Mouse (Mus musculus) ES-Bruce4 (cell line): ENCODE measurements around the gene Nat8.

Experiments used
- CTCF ChIP-seq: IDR thresholded peaks from one replicate; pipeline ENCODE4 v1.8.1; 2011; ENCODE audit warnings: low read depth, low read length
- EP300 ChIP-seq: IDR thresholded peaks from 2 replicates; pipeline ENCODE4 v1.6.1; 2011; ENCODE audit warnings: low read depth, low read length; ENCODE audit not compliant: insufficient read depth
- POLR2A ChIP-seq: IDR thresholded peaks from one replicate; pipeline ENCODE4 v1.8.1; 2011; ENCODE audit warnings: low read length; ENCODE audit not compliant: insufficient read depth

GRCm38 (mm10) chr6:85831796-85832321, at the start of gene Nat8:
- no peak for TF ChIP-seq CTCF
- no peak for TF ChIP-seq POLR2A
- no peak for TF ChIP-seq EP300
